Mouse (Mus musculus): ENCODE results near the gene 1700020D05Rik. TPM values are rescaled to one million over a fixed set of nuclear protein-coding genes. Genes with fewer than 3 reads are reported as not detected.

1700020D05Rik gene
- under 1 TPM; 0.05 to 0.50 TPM for polyA plus RNA-seq (2012; fragmentation: generic; extraction: Trizol)

DNA sequence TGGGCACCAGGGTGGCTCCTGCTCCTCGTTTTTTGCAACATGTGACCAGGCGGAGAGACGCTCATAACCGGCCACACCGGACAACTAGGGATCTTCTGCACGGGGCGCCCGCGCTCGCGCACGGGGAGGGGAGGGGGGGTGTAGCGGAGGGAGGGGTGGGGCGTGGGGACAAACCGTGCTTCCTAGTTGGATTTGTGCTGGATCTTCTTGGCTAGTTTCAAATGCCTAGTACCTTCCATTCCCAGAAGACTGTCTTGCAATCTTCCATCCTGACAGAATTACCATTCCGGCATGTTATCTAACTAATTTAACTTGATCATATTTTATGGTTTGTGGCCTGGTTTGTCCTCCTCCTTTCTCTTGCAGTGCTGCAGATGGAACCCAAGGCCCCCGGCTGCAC, at the start of gene 1700020D05Rik:
Gene 1700020D05Rik (minus strand): TSS at position 101 of the 400 bp plus-strand sequence.

DNA sequence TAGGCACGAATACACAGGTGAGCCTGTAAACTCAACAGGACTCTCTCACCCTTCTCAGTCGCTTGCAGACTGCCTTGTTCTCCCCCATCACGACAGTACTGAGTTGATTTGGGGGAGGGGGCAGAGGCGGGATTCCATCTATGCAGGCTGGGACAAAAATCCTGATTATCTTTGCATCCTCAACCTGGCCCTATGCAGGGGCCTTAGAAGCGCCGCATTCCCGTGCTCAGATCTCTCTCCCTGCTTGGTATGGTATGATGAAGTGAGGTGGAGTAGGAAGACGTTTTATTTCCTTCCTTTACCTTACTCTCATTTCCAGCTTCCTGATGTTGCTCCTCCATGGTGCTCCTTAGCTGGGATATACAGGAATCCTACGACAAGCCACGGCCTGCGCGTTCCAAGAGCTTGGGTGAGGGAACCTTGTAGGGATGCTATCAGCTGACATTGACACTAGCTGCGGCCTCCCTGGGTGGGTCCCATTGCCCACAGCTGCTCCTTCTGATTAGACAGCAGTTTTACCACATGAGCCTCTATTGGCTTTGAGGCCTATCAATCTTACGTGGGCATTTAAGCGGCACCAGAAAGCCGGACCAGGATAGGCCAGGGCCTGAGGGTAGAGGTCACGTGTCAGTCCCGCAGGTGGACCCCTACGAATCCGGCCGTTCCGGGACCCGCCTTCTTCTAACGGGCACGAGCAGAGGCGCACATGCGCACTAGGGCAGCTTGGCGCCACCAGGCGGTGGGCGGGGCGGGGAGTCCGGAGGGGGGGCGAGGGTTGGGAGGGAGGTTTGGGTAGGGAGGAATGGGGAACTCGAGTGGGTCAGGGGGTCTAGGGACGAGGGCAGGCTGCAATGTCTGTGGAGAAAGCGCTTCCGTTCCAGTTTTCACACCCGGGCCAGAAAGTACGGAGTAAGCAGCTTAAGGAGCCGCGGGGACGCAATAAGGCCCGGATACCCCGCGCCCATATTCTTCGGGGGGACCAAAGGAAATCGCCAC, 6.7 kb upstream of the 1700020D05Rik start, which contains the start of gene Snx32:
Gene Snx32 (minus strand): TSS at position 508 of the 996 bp plus-strand sequence.

DNA sequence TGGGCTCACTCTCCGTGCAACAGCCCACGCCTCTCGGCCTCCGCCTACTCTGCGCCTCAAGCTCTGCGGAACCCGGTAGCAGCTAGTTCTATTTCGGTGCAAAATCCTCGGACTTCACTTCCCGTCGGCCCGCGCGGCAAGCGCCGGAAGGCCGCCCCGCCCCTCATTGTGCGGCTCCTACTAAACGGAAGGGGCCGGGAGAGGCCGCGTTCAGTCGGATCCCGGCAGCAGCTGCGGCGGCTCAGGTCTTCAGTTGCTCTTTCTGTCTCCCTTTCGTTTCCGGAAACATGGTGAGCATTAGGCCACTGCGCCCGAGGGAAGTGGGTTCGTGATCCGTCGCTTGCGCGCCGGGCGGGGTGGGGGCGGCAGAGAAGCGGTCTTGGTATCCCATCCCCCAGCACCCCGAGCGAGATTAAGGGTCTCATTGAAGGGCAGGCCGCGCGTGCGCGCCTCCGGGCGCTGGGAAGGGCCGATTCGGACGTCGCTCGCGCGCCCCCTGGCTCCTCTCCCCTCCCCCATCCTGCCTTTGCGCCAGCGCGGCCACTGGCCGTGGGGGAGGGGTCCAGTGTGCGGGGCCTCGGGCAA, 13.2 kb downstream of the 1700020D05Rik start, which contains the start of gene Cfl1:
Gene Cfl1 (plus strand): TSS at position 143 of the 585 bp plus-strand sequence.

DNA sequence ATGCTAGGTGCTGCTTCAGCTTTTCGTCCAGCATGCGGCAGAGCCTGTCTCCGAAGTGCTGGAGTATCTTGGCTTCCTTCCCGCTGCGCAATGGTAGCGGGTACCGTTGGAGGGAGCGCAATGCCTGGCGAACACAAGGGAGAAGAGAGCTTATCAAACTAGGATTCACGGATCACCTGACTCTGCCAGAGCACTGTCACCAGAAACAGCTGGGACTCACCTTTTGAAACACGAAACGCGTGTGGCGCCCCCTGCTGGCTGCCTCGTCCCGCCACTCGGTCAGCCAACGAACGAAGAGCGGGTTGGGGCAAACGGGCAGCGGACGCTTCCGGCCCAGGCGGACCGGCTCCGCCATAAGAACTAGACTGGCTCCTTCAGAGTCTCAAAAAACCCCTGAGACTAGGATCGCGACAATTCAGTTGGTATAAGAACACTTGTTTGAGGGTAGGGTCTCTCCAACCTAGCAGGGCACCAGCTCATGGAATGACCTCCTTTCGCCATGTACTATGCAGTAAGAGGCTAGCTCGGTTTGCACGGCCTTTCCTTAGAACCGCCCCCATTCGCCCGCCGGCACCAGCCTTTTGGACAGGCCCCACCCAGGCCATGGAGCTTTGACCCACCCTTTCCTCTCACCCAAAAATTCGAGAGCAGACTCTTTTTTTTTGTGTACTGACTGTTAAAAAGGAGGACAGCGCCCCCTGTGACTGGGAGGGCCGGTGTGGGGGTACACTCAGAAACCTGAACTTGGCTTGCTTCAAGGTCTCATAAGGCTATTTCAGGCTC, 15.6 kb downstream of the 1700020D05Rik start, which contains the start of gene Mus81:
Gene Mus81 (minus strand): TSS at position 635 of the 783 bp plus-strand sequence.

DNA sequence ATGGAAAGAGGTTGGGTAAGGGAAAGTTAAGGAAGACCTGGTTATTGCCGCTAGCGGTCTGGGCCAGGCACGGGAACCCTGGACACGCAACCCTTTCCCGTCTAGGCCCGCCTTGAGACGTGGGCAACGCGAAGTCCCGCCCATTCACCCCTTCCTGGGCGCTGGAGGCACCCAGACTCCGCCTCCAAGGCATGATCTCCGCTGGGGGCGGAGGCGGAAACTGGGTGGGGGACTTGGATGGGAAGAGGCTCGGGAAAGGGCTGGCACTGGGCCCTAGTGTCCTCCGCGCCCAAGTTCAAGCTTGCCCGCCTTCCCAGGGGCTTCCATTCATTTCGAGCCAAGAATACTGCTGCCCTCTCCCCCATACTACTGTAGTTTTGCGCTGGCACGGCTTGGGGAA, 29.9 kb downstream of the 1700020D05Rik start, which contains the start of gene Efemp2:
Gene Efemp2 (plus strand): TSS at position 235 of the 400 bp plus-strand sequence.

DNA sequence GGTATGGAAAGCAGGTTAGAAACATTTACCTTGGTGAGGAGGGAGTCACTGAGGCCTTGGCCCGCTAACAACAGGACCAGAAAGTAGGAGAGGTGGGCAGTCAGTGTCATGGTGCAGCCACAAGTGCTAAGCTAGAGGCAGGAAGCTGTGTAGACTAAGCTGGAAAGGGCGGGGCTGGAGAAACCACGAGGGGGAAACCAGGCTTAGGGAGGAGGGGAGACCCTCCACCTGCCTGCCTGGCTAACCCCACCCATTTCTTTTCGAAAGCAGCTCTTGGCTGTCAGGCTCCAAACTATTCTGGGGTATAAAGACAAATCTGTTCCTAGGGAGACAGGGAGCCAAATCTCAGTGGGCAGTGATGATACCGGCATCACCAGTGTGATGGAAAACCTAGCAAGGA, 35.2 kb downstream of the 1700020D05Rik start, which contains the start of gene Ctsw:
Gene Ctsw (minus strand): TSS at position 134 of the 400 bp plus-strand sequence.

DNA sequence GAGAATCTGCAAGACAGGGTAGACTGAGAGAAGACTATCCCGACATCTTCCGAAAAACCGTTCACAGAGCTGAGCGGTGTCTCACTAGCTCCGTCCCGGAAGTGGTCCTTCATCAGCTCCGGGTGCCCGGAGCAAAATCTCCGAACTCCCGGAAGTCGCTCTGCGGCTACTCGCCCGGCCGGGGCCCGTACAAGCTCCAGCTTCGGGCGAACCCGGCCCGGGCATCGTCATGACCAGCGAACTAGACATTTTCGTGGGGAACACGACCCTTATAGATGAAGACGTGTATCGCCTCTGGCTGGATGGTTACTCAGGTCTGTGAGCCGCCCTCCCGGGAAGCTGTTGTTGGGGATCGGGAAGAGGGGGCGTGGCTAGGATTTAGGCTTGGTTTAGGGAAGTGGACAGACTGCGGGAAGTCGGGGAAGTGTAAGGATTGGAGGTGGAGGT, 43.1 kb downstream of the 1700020D05Rik start, which contains the start of gene Fibp:
Gene Fibp (plus strand): TSS at position 151 of the 447 bp plus-strand sequence.

DNA sequence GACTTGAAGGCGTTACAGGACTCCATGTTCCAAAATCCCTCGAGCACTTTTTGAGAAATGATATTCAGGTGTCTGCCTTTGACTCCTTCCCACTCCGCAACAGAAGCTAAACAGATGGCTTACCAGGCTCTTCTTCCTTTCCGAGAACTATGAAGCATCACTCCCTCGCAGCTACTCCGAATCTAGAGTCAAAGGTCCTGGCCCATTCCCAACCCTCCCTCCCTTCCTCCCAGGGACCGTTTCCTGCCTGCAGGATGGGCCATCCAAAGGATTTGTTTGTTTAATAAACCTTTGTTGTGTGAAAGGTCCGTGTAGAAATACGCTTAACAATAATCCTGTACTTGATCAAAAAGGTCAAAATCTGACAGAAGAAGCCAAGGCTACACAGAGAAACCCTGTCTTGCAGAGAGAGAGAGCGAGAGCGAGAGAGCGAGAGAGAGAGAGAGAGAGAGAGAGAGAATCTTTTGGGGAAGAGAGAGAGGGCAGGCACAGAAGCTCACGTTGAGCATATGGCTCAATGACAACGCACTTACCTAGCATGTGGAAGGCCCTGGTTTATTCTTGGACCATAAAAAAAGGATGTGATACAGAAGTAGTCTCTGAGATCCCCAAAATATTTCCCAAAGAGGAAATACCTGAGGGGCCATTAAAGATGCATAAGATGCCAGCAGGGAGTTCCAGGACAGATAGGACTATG, 45.7 kb downstream of the 1700020D05Rik start, which contains the start of gene Ccdc85b:
Gene Ccdc85b (minus strand): TSS at position 149 of the 697 bp plus-strand sequence.

Other genes with a start within 250 kb of the 1700020D05Rik start
- gene Pacs1, start 230.7 kb downstream of the 1700020D05Rik start, polyA plus RNA-seq (2012; fragmentation: generic; extraction: Trizol): 10 to 100 TPM in 1 of 2 experiments, 1 to 10 TPM in 1; 7.7 to 24.1 TPM
- gene Sf3b2, start 208.3 kb downstream of the 1700020D05Rik start, polyA plus RNA-seq (2012; fragmentation: generic; extraction: Trizol): 100 to 1,000 TPM; 155 to 206 TPM
- under 1 TPM; 0.01 to 0.04 TPM for gene Gal3st3, start 205.5 kb downstream of the 1700020D05Rik start, polyA plus RNA-seq (2012; fragmentation: generic; extraction: Trizol)
- under 1 TPM in 1 of 2 experiments, not detected in 1; 0.01 TPM for gene Catsper1, start 168.0 kb downstream of the 1700020D05Rik start, polyA plus RNA-seq (2012; fragmentation: generic; extraction: Trizol)
- 10 to 100 TPM; 13.3 to 17.5 TPM for gene Cst6, start 154.2 kb downstream of the 1700020D05Rik start, polyA plus RNA-seq (2012; fragmentation: generic; extraction: Trizol)
- gene Eif1ad, start 137.0 kb downstream of the 1700020D05Rik start, polyA plus RNA-seq (2012; fragmentation: generic; extraction: Trizol): 10 to 100 TPM; 19.7 to 31.1 TPM
- 100 to 1,000 TPM; 410 to 751 TPM for gene Banf1, start 136.6 kb downstream of the 1700020D05Rik start, polyA plus RNA-seq (2012; fragmentation: generic; extraction: Trizol)
- 100 to 1,000 TPM in 1 of 2 experiments, 10 to 100 TPM in 1; 90.8 to 138 TPM for gene Sart1, start 115.1 kb downstream of the 1700020D05Rik start, polyA plus RNA-seq (2012; fragmentation: generic; extraction: Trizol)
- gene Tsga10ip, start 101.3 kb downstream of the 1700020D05Rik start, polyA plus RNA-seq (2012; fragmentation: generic; extraction: Trizol): under 1 TPM; 0.15 to 0.57 TPM
- 100 to 1,000 TPM; 562 to 812 TPM for gene Drap1, start 78.8 kb downstream of the 1700020D05Rik start, polyA plus RNA-seq (2012; fragmentation: generic; extraction: Trizol)
- 100 to 1,000 TPM; 130 to 150 TPM for gene AI837181, start 78.6 kb downstream of the 1700020D05Rik start, polyA plus RNA-seq (2012; fragmentation: generic; extraction: Trizol)
- gene Fosl1, start 56.2 kb downstream of the 1700020D05Rik start, polyA plus RNA-seq (2012; fragmentation: generic; extraction: Trizol): 10 to 100 TPM; 12.6 to 75.6 TPM
- gene Ccdc85b, start 45.9 kb downstream of the 1700020D05Rik start, polyA plus RNA-seq (2012; fragmentation: generic; extraction: Trizol): 10 to 100 TPM; 19.1 to 30.2 TPM
- 10 to 100 TPM; 64.4 to 74.0 TPM for gene Fibp, start 43.2 kb downstream of the 1700020D05Rik start, polyA plus RNA-seq (2012; fragmentation: generic; extraction: Trizol)
- gene Ctsw, start 35.3 kb downstream of the 1700020D05Rik start, polyA plus RNA-seq (2012; fragmentation: generic; extraction: Trizol): 1 to 10 TPM in 1 of 2 experiments, under 1 TPM in 1; 0.12 to 1.7 TPM
- gene Efemp2, start 29.8 kb downstream of the 1700020D05Rik start, polyA plus RNA-seq (2012; fragmentation: generic; extraction: Trizol): 100 to 1,000 TPM; 126 to 239 TPM
- 10 to 100 TPM; 60.9 to 64.0 TPM for gene Mus81, start 15.4 kb downstream of the 1700020D05Rik start, polyA plus RNA-seq (2012; fragmentation: generic; extraction: Trizol)
- 1,000 to 10,000 TPM; 1,421 to 2,469 TPM for gene Cfl1, start 13.3 kb downstream of the 1700020D05Rik start, polyA plus RNA-seq (2012; fragmentation: generic; extraction: Trizol)
- gene Snx32, start 6.8 kb upstream of the 1700020D05Rik start, polyA plus RNA-seq (2012; fragmentation: generic; extraction: Trizol): 1 to 10 TPM; 1.8 to 8.4 TPM
- gene Ovol1, start 56.9 kb upstream of the 1700020D05Rik start, polyA plus RNA-seq (2012; fragmentation: generic; extraction: Trizol): under 1 TPM in 1 of 2 experiments, not detected in 1; 0.02 TPM
- 1 to 10 TPM; 6.6 to 7.6 TPM for gene Ap5b1, start 64.2 kb upstream of the 1700020D05Rik start, polyA plus RNA-seq (2012; fragmentation: generic; extraction: Trizol)
- 100 to 1,000 TPM; 102 to 285 TPM for gene Rnaseh2c, start 98.1 kb upstream of the 1700020D05Rik start, polyA plus RNA-seq (2012; fragmentation: generic; extraction: Trizol)
- gene Kat5, start 106.5 kb upstream of the 1700020D05Rik start, polyA plus RNA-seq (2012; fragmentation: generic; extraction: Trizol): 10 to 100 TPM; 20.8 to 66.9 TPM
- 10 to 100 TPM; 47.2 to 73.0 TPM for gene Rela, start 133.7 kb upstream of the 1700020D05Rik start, polyA plus RNA-seq (2012; fragmentation: generic; extraction: Trizol)
- 10 to 100 TPM; 21.0 to 36.8 TPM for gene Sipa1, start 159.9 kb upstream of the 1700020D05Rik start, polyA plus RNA-seq (2012; fragmentation: generic; extraction: Trizol)
- gene Map3k11, start 185.0 kb upstream of the 1700020D05Rik start, polyA plus RNA-seq (2012; fragmentation: generic; extraction: Trizol): 10 to 100 TPM; 11.6 to 19.5 TPM
- gene Pcnx3, start 185.1 kb upstream of the 1700020D05Rik start, polyA plus RNA-seq (2012; fragmentation: generic; extraction: Trizol): 10 to 100 TPM; 16.2 to 56.0 TPM
- gene Kcnk7, start 200.6 kb upstream of the 1700020D05Rik start, polyA plus RNA-seq (2012; fragmentation: generic; extraction: Trizol): under 1 TPM; 0.02 to 0.18 TPM
- gene Ehbp1l1, start 222.5 kb upstream of the 1700020D05Rik start, polyA plus RNA-seq (2012; fragmentation: generic; extraction: Trizol): 10 to 100 TPM; 24.1 to 35.5 TPM
- gene Fam89b, start 225.9 kb upstream of the 1700020D05Rik start, polyA plus RNA-seq (2012; fragmentation: generic; extraction: Trizol): 100 to 1,000 TPM; 158 to 183 TPM
- gene Ltbp3, start 237.1 kb upstream of the 1700020D05Rik start, polyA plus RNA-seq (2012; fragmentation: generic; extraction: Trizol): 100 to 1,000 TPM; 107 to 343 TPM

All from C3H10T1/2 (cell line).